Mouse (Mus musculus) midbrain, embryonic 16.5 days (tissue): ENCODE measurements at regions not wholly inside any gene's neighbourhood (a gene's known extent, or its start where the extent isn't known, plus 50 kb on each side); places are given as distances from the start of the nearest gene placed in this dataset.

ENCODE experiments used
- ATAC-seq: fragments of 200-750 bp; cut with Nextera tagmentation; 2 replicates; pipeline ENCODE4 v1.8.0; 2017; ENCODE audit warnings: moderate TSS enrichment
- H3K27ac ChIP-seq: fragments of 300-500 bp; sonication (generic); 2 replicates; pipeline ENCODE4 v1.5.1; 2014; ENCODE audit warnings: mild to moderate bottlenecking, low read length, mixed read lengths
- H3K27me3 ChIP-seq: fragments of 300-500 bp; sonication (generic); 2 replicates; pipeline ENCODE4 v1.6.1; 2014; ENCODE audit warnings: low read depth, low read length, mixed read lengths; ENCODE audit not compliant: control insufficient read depth, insufficient read depth
- H3K36me3 ChIP-seq: fragments of 300-500 bp; sonication (generic); 2 replicates; pipeline ENCODE4 v1.6.1; 2014; ENCODE audit warnings: mild to moderate bottlenecking, low read length, moderate library complexity, mixed read lengths; ENCODE audit not compliant: control insufficient read depth, insufficient read depth
- H3K4me1 ChIP-seq: fragments of 300-500 bp; sonication (generic); 2 replicates; pipeline ENCODE4 v1.6.1; 2014; ENCODE audit warnings: mild to moderate bottlenecking, low read length, mixed read lengths; ENCODE audit not compliant: control insufficient read depth, insufficient read depth
- H3K4me2 ChIP-seq: fragments of 300-500 bp; sonication (generic); 2 replicates; pipeline ENCODE4 v1.6.1; 2014; ENCODE audit warnings: mild to moderate bottlenecking, low read length, mixed read lengths
- H3K4me3 ChIP-seq: fragments of 300-500 bp; sonication (generic); 2 replicates; pipeline ENCODE4 v1.5.1; 2014; ENCODE audit warnings: low read depth, mild to moderate bottlenecking, low read length, moderate library complexity, mixed read lengths
- H3K9ac ChIP-seq: fragments of 300-500 bp; sonication (generic); 2 replicates; pipeline ENCODE4 v1.6.1; 2014; ENCODE audit warnings: low read depth, low read length, mixed read lengths
- H3K9me3 ChIP-seq: fragments of 300-500 bp; sonication (generic); replicated peaks from 2 replicates; pipeline ENCODE4 v1.6.1; 2014; ENCODE audit warnings: mild to moderate bottlenecking, low read length, mixed read lengths; ENCODE audit not compliant: control insufficient read depth, poor library complexity, severe bottlenecking
- WGBS: fragments of 180-500 bp; shearing (Covaris S2); extraction: QIAGEN DNeasy Blood & Tissue Kit; methylation state at CpG from one replicate; pipeline ENCODE4 v1.1.7; 2014; 5-methylcytosine and 5-hydroxymethylcytosine counted together

- Histone ChIP-seq H3K9me3 (no peaks in the 10 kb centered on the region), H3K4me2 (no peak overlapping the region), H3K4me3 (no peak overlapping the region), H3K27ac (no peak overlapping the region), H3K9ac (no peak overlapping the region), H3K27me3 (no peaks in the 10 kb centered on the region), H3K36me3 (no peaks in the 10 kb centered on the region), H3K4me1 (no peaks in the 10 kb centered on the region)
- 92% methylated on average over 8 of the region's 8 CpGs for WGBS
- no peak for ATAC-seq
Measured at GRCm38 (mm10) chr13:51983002-51983401, 136.5 kb downstream of the Gadd45g start.

GRCm38 (mm10) chr13:51983575-51983974, 137.1 kb downstream of the Gadd45g start:
- no peak for ATAC-seq
- no peaks in the 10 kb centered on the region for H3K4me1 ChIP-seq
- no peak overlapping the region for H3K9ac ChIP-seq
- no peaks in the 10 kb centered on the region for H3K36me3 ChIP-seq
- no peak overlapping the region for H3K4me2 ChIP-seq
- H3K27me3 ChIP-seq: no peaks in the 10 kb centered on the region
- no peak overlapping the region for H3K27ac ChIP-seq
- H3K9me3 ChIP-seq: no peaks in the 10 kb centered on the region
- no peak overlapping the region for H3K4me3 ChIP-seq
- 89% methylated on average over 5 of the region's 5 CpGs for WGBS

GRCm38 (mm10) chr13:51991339-51991738, 144.9 kb downstream of the Gadd45g start:
- 88% methylated on average over 4 of the region's 4 CpGs for WGBS
- Histone ChIP-seq H3K9ac (no peak overlapping the region), H3K36me3 (no peaks in the 10 kb centered on the region), H3K4me2 (no peak overlapping the region), H3K9me3 (no peaks in the 10 kb centered on the region), H3K27me3 (no peaks in the 10 kb centered on the region), H3K4me3 (no peak overlapping the region), H3K27ac (no peak overlapping the region), H3K4me1 (no peaks in the 10 kb centered on the region)
- ATAC-seq: no peak

GRCm38 (mm10) chr13:51992878-51993277, 146.4 kb downstream of the Gadd45g start:
- Histone ChIP-seq H3K4me3 (no peak overlapping the region), H3K4me2 (no peak overlapping the region), H3K9me3 (no peaks in the 10 kb centered on the region), H3K27ac (no peak overlapping the region), H3K9ac (no peak overlapping the region), H3K27me3 (no peaks in the 10 kb centered on the region), H3K4me1 (no peaks in the 10 kb centered on the region), H3K36me3 (no peaks in the 10 kb centered on the region)
- no peak for ATAC-seq
- WGBS: 92% methylated on average over 6 of the region's 6 CpGs

- no peak for ATAC-seq
- 68% methylated on average over 4 of the region's 4 CpGs for WGBS
Measured at GRCm38 (mm10) chr13:51996163-51996562, 149.7 kb downstream of the Gadd45g start.

GRCm38 (mm10) chr13:51998542-51998941, 152.1 kb downstream of the Gadd45g start:
- no peak overlapping the region for H3K4me3 ChIP-seq
- no peaks in the 10 kb centered on the region for H3K4me1 ChIP-seq
- no peak overlapping the region for H3K4me2 ChIP-seq
- no peaks in the 10 kb centered on the region for H3K27me3 ChIP-seq
- 91% methylated on average over 7 of the region's 7 CpGs for WGBS
- H3K36me3 ChIP-seq: no peaks in the 10 kb centered on the region
- H3K27ac ChIP-seq: no peak overlapping the region
- H3K9me3 ChIP-seq: no peaks in the 10 kb centered on the region
- ATAC-seq: no peak
- no peak overlapping the region for H3K9ac ChIP-seq

More at GRCm38 (mm10) chr13:51996163-51996562, 149.7 kb downstream of the Gadd45g start:
- Histone ChIP-seq H3K4me2 (no peak overlapping the region), H3K9me3 (no peaks in the 10 kb centered on the region), H3K27me3 (no peaks in the 10 kb centered on the region), H3K36me3 (no peaks in the 10 kb centered on the region), H3K9ac (no peak overlapping the region), H3K4me3 (no peak overlapping the region), H3K4me1 (no peaks in the 10 kb centered on the region), H3K27ac (no peak overlapping the region)

GRCm38 (mm10) chr13:52001811-52002210, 155.3 kb downstream of the Gadd45g start:
- 79% methylated on average over 12 of the region's 12 CpGs for WGBS
- H3K4me2 ChIP-seq: no peak overlapping the region
- H3K4me1 ChIP-seq: no peaks in the 10 kb centered on the region
- no peaks in the 10 kb centered on the region for H3K9me3 ChIP-seq
- no peaks in the 10 kb centered on the region for H3K27me3 ChIP-seq
- H3K4me3 ChIP-seq: no peak overlapping the region
- no peaks in the 10 kb centered on the region for H3K36me3 ChIP-seq
- no peak for ATAC-seq
- H3K27ac ChIP-seq: no peak overlapping the region
- H3K9ac ChIP-seq: no peak overlapping the region

GRCm38 (mm10) chr13:52003946-52004539, 157.6 kb downstream of the Gadd45g start:
- ATAC-seq: no peak
- WGBS: 81% methylated on average over 5 of the region's 5 CpGs
- no peaks in the 10 kb centered on the region for H3K9me3 ChIP-seq
- H3K9ac ChIP-seq: no peak overlapping the region
- no peaks in the 10 kb centered on the region for H3K4me1 ChIP-seq
- H3K36me3 ChIP-seq: no peaks in the 10 kb centered on the region
- no peak overlapping the region for H3K4me2 ChIP-seq
- no peaks in the 10 kb centered on the region for H3K27me3 ChIP-seq
- H3K27ac ChIP-seq: no peak overlapping the region
- no peak overlapping the region for H3K4me3 ChIP-seq

GRCm38 (mm10) chr13:52007585-52008395, 161.3 kb downstream of the Gadd45g start:
- Histone ChIP-seq H3K9ac (no peak overlapping the region), H3K4me3 (no peak overlapping the region), H3K27me3 (no peaks in the 10 kb centered on the region), H3K4me1 (no peaks in the 10 kb centered on the region), H3K9me3 (no peaks in the 10 kb centered on the region), H3K36me3 (no peaks in the 10 kb centered on the region), H3K4me2 (no peak overlapping the region), H3K27ac (no peak overlapping the region)
- ATAC-seq: no peak
- WGBS: 68% methylated on average over 6 of the region's 6 CpGs
